9 mouse cellular contexts compared by ENCODE assay signal in the genomic region with DNA sequence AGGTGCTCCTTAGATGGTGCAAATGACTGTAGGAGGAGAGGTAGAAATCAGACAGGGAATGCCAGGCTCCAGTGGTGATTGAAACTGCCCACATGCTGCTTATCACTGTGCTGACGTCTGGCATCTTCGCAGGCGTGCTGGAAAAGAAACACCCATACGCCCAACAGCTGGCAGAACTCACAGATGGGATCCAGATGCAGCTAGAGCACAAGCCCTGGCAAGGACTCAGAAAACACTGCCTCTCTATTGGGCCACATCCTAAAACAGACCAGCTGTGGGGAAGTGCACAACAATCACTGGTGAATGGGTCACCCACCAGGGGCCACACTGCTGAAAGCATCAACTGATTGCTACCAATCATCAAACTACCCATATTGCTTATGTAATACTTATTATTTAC.
DNase-seq lines count a peak whose midpoint lies in the region; ATAC-seq lines count a peak whose summit lies in the region.
"Had no signal": no experiment of that assay in that cellular context is flagged by ENCODE, and none has a peak within 500 bp of the region (broad histone marks: within the 10 kb centered on the region; RNA-seq: fewer than 3 reads in every experiment).

No protein-coding gene starts in this region.

- peak; percentile 53 for DNase-seq in intestine, embryonic 14.5 days (ENCODE audit: low spot score)
- DNase-seq in heart, adult 18-20 months = peak; percentile 78 to 83
- DNase-seq in kidney, postnatal 10 days = peak; percentile 74
- no peak for DNase-seq in cerebellum, adult 8-10 months
- DNase-seq in thymus, adult 18-20 months = no peak
- DNase-seq in cerebellum, adult 11 months = no peak

- H3K27me3 ChIP-seq in intestine, embryonic 14.5 days (replicated peaks; ENCODE audit: control insufficient read depth, insufficient read depth, low read length) = no peaks in the 10 kb centered on the region
- no peaks in the 10 kb centered on the region for H3K27me3 ChIP-seq in intestine, embryonic 15.5 days (replicated peaks)
- H3K27me3 ChIP-seq: embryonic facial prominence, embryonic 12.5 days had no signal

- WGBS in intestine, embryonic 14.5 days = 49% methylated on average over 4 of the region's 4 CpGs
- 52% methylated on average over 4 of the region's 4 CpGs for WGBS in intestine, embryonic 15.5 days

- no peak overlapping the region for H3K4me2 ChIP-seq in intestine, embryonic 14.5 days (ENCODE audit: low read length)
- no peak overlapping the region for H3K4me2 ChIP-seq in intestine, embryonic 15.5 days (replicated peaks)
- H3K4me2 ChIP-seq: embryonic facial prominence, embryonic 12.5 days had no signal

- H3K27ac ChIP-seq in intestine, embryonic 14.5 days (ENCODE audit: low read depth) = no peak overlapping the region
- H3K27ac ChIP-seq in intestine, embryonic 15.5 days = no peak overlapping the region
- H3K27ac ChIP-seq: embryonic facial prominence, embryonic 12.5 days had no signal

- H3K9me3 ChIP-seq in intestine, embryonic 14.5 days (ENCODE audit: control insufficient read depth, low read length) = no peaks in the 10 kb centered on the region
- H3K9me3 ChIP-seq in intestine, embryonic 15.5 days = no peaks in the 10 kb centered on the region
- H3K9me3 ChIP-seq: embryonic facial prominence, embryonic 12.5 days had no signal

- H3K4me1 ChIP-seq in intestine, embryonic 14.5 days (replicated peaks; ENCODE audit: control insufficient read depth, insufficient read depth, low read length) = no peaks in the 10 kb centered on the region
- H3K4me1 ChIP-seq in intestine, embryonic 15.5 days (replicated peaks) = no peaks in the 10 kb centered on the region

- H3K9ac ChIP-seq in intestine, embryonic 14.5 days (ENCODE audit: low read length) = no peak overlapping the region
- no peak overlapping the region for H3K9ac ChIP-seq in intestine, embryonic 15.5 days
- H3K9ac ChIP-seq: embryonic facial prominence, embryonic 12.5 days had no signal

- ATAC-seq in intestine, embryonic 14.5 days (replicated peaks; ENCODE audit: low FRiP score, low TSS enrichment, low read depth) = no peak
- no peak for ATAC-seq in intestine, embryonic 15.5 days
- peak; percentile 46; the same call in 1 of the 2 replicates for ATAC-seq in megakaryocyte progenitor cell, adult 5-6 weeks (replicated peaks; ENCODE audit: poor library complexity)

- H3K36me3 ChIP-seq in intestine, embryonic 14.5 days (ENCODE audit: control insufficient read depth, insufficient read depth, low read length) = no peaks in the 10 kb centered on the region
- no peaks in the 10 kb centered on the region for H3K36me3 ChIP-seq in intestine, embryonic 15.5 days
- H3K36me3 ChIP-seq: embryonic facial prominence, embryonic 12.5 days had no signal

- H3K4me3 ChIP-seq in intestine, embryonic 14.5 days (ENCODE audit: low read depth, low read length) = no peak overlapping the region
- H3K4me3 ChIP-seq in intestine, embryonic 15.5 days (replicated peaks) = no peak overlapping the region
- H3K4me3 ChIP-seq: embryonic facial prominence, embryonic 12.5 days had no signal

Comparison
In these comparisons a context has a peak if more than half of its experiments do, and no peak if none do; other contexts are left out.
1. DNase-seq: peak in intestine, embryonic 14.5 days (single experiment), heart, adult 18-20 months (2 of 2) and kidney, postnatal 10 days (single experiment); none in cerebellum, adult 8-10 months (single experiment), thymus, adult 18-20 months (0 of 2) and cerebellum, adult 11 months (single experiment).